Mouse (Mus musculus) C2C12 (cell line): Measurements from ENCODE around the gene Tmem178b. TPM values are rescaled to one million over a fixed set of nuclear protein-coding genes. Genes with fewer than 3 reads are reported as not detected.

Experiments
- H3K27me3 ChIP-seq: one replicate; pipeline ENCODE4 v1.6.1; 2011; ENCODE audit not compliant: control insufficient read depth, insufficient read depth, insufficient read length
- H3K36me3 ChIP-seq: one replicate; pipeline ENCODE4 v1.6.1; 2011; ENCODE audit not compliant: control insufficient read depth, insufficient read depth
- H3K4me3 ChIP-seq: one replicate; pipeline ENCODE4 v1.5.1; 2011; ENCODE audit warnings: mild to moderate bottlenecking, control low read depth; ENCODE audit not compliant: poor library complexity, insufficient read depth, severe bottlenecking
- H3K79me2 ChIP-seq: one replicate; pipeline ENCODE4 v1.6.1; 2011; ENCODE audit not compliant: control insufficient read depth, insufficient read depth
- H3K79me3 ChIP-seq: one replicate; pipeline ENCODE4 v1.6.1; 2011; ENCODE audit warnings: low read depth, control low read depth
- H3ac ChIP-seq: one replicate; pipeline ENCODE3; 2011; ENCODE audit warnings: low read depth; ENCODE audit not compliant: control insufficient read depth, insufficient read length
- CEBPB ChIP-seq: IDR thresholded peaks from one replicate; pipeline ENCODE4 v1.6.1; 2011; ENCODE audit warnings: low read depth, mild to moderate bottlenecking, control low read depth, moderate library complexity
- CTCF ChIP-seq: IDR thresholded peaks from one replicate; pipeline ENCODE4 v1.5.1; 2011; ENCODE audit not compliant: control insufficient read depth, insufficient read depth, insufficient read length
- FOSL1 ChIP-seq: IDR thresholded peaks from one replicate; pipeline ENCODE4 v1.8.0; 2011; ENCODE audit warnings: mild to moderate bottlenecking, low read length; ENCODE audit not compliant: poor library complexity, insufficient read depth, severe bottlenecking
- MAX ChIP-seq: IDR thresholded peaks from one replicate; pipeline ENCODE4 v1.6.1; 2011; ENCODE audit warnings: mild to moderate bottlenecking, control low read depth
- MYOD1 ChIP-seq: IDR thresholded peaks from one replicate; pipeline ENCODE4 v1.6.1; 2011; ENCODE audit warnings: low read depth; ENCODE audit not compliant: control insufficient read depth, insufficient read length
- MYOG ChIP-seq: IDR thresholded peaks from one replicate; pipeline ENCODE4 v1.6.1; 2011; ENCODE audit not compliant: control insufficient read depth, insufficient read length; ENCODE audit errors: extremely low read depth
- USF1 ChIP-seq: IDR thresholded peaks from one replicate; pipeline ENCODE4 v1.6.1; 2011; ENCODE audit warnings: low read depth, mild to moderate bottlenecking, control low read depth, moderate library complexity
- long read RNA-seq, 2 experiments: library from polyadenylated mRNA; unstranded; transcript quantifications; one replicate each; pipeline ENCODE4 v2.0.0; 2019 to 2020
- polyA plus RNA-seq: library from polyadenylated mRNA; unstranded; fragments of >200 nt; fragmentation: generic; extraction: Trizol; gene quantifications from one replicate; pipeline ENCODE4 v1.2.1, GENCODE M21; 2012; ENCODE audit warnings: missing spikeins

Gene Tmem178b
- polyA plus RNA-seq: 0.01 TPM
- long read RNA-seq, experiment 1: 0 reads
- long read RNA-seq, experiment 2: 0 reads

DNA sequence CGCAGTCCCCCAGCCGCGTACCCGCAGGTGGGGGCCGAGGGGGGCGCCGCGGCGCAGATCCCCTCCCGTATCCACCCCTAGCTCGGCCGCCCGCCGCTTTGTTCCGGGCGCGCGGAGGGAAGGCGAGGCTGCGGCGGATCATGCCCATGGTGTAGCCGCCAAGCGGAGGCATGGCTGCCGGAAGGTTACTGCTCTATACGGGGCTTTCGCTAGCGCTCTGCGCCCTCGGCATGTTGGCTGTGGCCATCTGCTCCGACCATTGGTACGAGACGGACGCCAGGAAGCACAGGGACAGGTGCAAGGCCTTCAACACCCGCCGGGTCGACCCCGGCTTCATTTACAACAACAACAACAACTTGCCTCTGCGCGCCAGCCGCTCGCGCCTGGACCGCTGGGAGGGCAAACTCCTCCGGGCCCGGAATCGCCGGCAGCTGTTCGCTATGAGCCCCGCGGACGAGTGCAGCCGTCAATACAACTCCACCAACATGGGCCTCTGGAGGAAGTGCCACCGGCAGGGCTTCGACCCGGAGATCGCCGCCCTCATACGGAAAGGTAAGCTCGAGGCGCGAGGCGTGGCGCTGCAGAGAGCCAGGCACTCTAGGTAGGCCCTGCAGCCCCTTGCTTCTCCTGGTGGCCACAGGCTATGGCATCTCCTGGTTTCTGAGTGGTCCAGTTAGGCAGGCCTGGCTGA, at the start of gene Tmem178b:
Tmem178b (plus strand) TSS at position 371 of the 691 bp plus-strand sequence.
- Histone ChIP-seq H3ac (no peak within 1 kb of the TSS), H3K27me3 (peaks cover 23% of the 10 kb centered on the region), H3K36me3 (no peaks in the 10 kb centered on the region), H3K4me3 (no peak within 1 kb of the TSS), H3K79me3 (no peaks in the 10 kb centered on the region), H3K79me2 (no peaks in the 10 kb centered on the region)
- TF ChIP-seq MYOG: no peak
- TF ChIP-seq CTCF: no peak
- TF ChIP-seq MYOD1: no peak
- no peak for TF ChIP-seq USF1
- no peak for TF ChIP-seq MAX
- no peak for TF ChIP-seq FOSL1
- TF ChIP-seq CEBPB: no peak

DNA sequence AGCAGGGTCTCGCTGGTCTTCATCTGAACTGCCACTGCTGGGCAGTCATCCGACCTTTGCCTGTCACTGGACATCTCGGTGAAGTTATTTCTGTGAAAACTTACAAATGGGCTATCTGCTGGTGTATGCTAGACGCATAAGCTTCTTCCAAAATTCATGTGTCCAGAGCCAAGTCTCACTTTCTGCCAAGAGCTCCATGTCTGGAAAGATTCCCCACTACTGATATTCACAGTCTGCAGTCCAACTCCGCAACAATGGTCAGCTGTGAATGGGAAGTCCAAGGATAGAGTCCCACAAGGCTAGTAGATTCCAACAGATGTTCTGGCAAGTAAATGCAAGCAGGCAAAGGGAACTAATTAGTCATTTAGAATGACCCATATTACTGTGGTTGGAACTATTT, 44.3 kb upstream of the Tmem178b start:
- no peaks in the 10 kb centered on the region for H3K79me3 ChIP-seq
- no peaks in the 10 kb centered on the region for H3K79me2 ChIP-seq
- TF ChIP-seq USF1 (no peak), CEBPB (no peak), CTCF (no peak), MAX (no peak), MYOG (no peak), FOSL1 (no peak), MYOD1 (no peak)
- no peak overlapping the region for H3K4me3 ChIP-seq
- no peaks in the 10 kb centered on the region for H3K27me3 ChIP-seq
- H3ac ChIP-seq: no peak overlapping the region
- no peaks in the 10 kb centered on the region for H3K36me3 ChIP-seq

DNA sequence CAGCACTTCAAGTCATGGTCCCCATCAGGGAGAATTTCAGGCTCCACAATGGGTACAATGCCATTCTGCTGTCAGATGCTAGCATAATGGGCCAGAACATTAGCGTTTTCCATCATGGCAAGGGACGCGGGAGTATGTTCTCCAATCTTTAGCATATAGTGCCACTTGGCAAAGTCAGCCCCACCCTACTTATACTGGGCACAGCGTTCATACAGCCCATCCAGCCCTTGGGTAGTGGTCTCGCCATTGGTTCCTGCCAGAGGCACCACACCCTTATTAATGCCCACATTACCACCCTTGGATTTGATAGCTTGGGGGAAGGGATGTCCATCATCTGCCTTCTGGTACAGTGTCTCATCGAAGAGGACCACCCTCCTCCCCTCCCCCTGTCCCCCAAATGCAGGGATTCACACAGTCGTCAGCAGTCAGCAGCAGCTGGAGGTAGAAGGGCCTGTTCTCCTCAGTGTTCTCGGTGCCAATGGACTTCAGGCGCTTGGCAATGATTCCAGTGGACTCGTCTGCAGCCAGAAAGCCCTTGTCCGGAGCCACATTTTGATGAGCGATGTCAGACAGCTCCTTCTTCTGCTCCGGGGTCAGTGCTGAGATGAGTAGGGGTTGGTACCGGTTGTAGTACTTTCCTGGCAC, 29.3 kb upstream of the Tmem178b start:
- Histone ChIP-seq H3K36me3 (no peaks in the 10 kb centered on the region), H3K79me2 (no peaks in the 10 kb centered on the region), H3K79me3 (no peaks in the 10 kb centered on the region), H3ac (no peak overlapping the region), H3K4me3 (no peak overlapping the region), H3K27me3 (no peaks in the 10 kb centered on the region)
- TF ChIP-seq MYOD1 (no peak), USF1 (no peak), FOSL1 (no peak), CTCF (no peak), CEBPB (no peak), MYOG (no peak), MAX (no peak)

DNA sequence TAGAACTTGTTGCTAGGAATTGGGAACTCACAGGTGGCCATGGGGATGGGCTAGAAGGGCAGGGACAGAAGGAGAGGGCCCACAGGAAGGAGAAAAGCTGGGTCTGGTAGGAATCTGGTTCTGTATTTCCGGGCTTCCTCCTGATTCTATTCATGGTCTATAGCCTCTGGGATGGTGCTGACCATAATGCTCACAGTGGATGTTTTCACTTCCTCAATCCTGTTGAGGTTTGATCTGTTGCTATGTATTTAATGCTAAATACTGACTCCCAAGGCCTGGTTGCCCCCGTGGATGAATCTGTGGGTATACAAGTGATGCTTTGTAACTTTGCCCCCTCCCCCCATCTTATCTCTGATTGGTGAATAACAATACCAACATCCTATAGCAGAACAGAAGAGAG, 25.5 kb upstream of the Tmem178b start:
- no peaks in the 10 kb centered on the region for H3K79me2 ChIP-seq
- no peaks in the 10 kb centered on the region for H3K36me3 ChIP-seq
- no peaks in the 10 kb centered on the region for H3K79me3 ChIP-seq
- H3ac ChIP-seq: no peak overlapping the region
- TF ChIP-seq CEBPB: no peak
- no peak for TF ChIP-seq MYOD1
- no peak for TF ChIP-seq MYOG
- no peak for TF ChIP-seq MAX
- H3K4me3 ChIP-seq: no peak overlapping the region
- no peaks in the 10 kb centered on the region for H3K27me3 ChIP-seq

DNA sequence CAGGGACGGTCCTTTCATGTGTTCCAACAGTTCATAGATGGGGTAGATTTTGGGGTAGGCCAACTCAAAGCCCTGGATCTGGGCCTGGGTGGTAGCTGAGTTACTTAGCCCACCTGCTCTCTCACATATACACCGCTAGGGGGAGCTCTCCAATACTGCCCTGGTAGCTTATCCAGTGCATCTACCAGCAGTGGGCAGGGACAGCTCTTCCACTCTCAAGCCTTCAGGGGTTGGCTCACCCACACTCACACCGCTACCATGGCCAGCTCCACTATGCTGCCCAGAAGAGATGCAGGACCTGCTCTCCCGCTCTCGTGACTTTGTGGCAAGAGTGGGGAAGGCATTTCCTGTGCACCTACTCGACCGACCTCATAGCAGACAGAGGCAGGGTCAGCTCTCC, 24.3 kb upstream of the Tmem178b start:
- no peak for TF ChIP-seq USF1
- TF ChIP-seq CTCF: no peak
- TF ChIP-seq FOSL1: no peak
- H3K27me3 ChIP-seq: no peaks in the 10 kb centered on the region
- H3ac ChIP-seq: no peak overlapping the region
- no peaks in the 10 kb centered on the region for H3K79me3 ChIP-seq
- H3K79me2 ChIP-seq: no peaks in the 10 kb centered on the region
- H3K4me3 ChIP-seq: no peak overlapping the region
- H3K36me3 ChIP-seq: no peaks in the 10 kb centered on the region

DNA sequence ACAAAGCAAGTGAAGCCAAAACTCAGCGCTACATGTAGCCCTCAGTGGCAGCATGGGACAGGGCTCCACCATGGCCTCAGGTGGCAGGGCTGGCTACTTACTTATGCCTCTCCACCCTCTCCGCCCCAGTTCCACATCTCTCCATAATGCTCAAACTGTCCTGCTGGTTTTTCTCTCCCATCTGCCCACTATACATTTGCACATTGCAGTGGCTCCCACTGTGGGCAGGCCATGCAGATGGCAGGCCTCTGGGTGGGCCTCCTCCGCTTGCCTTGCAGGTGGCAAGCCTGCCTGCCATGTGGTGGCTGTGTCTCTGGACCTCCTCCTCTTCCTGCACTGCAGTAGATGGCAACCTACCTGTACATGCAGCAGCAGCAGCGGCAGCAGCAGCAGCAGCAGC, 23.4 kb upstream of the Tmem178b start:
- Histone ChIP-seq H3K79me2 (no peaks in the 10 kb centered on the region), H3K36me3 (no peaks in the 10 kb centered on the region), H3K4me3 (no peak overlapping the region), H3K79me3 (no peaks in the 10 kb centered on the region), H3K27me3 (no peaks in the 10 kb centered on the region), H3ac (no peak overlapping the region)
- no peak for TF ChIP-seq MAX
- no peak for TF ChIP-seq MYOG
- TF ChIP-seq USF1: no peak
- TF ChIP-seq MYOD1: no peak
- TF ChIP-seq FOSL1: no peak
- no peak for TF ChIP-seq CTCF
- TF ChIP-seq CEBPB: no peak
